Mouse (Mus musculus) CH12.LX (cell line): ENCODE data around the gene Zcchc7. TPM values are rescaled to one million over a fixed set of nuclear protein-coding genes. Genes with fewer than 3 reads are reported as not detected.
A peak's percentile ranks its signal among the peaks of the same experiment; 100 is the strongest.

Experiments
- DNase-seq: peaks from one replicate; pipeline ENCODE4 v3.0.0-alpha.2; 2013; ENCODE audit errors: extremely low read depth
- H3K27ac ChIP-seq: 2 replicates; pipeline ENCODE4 v1.5.1; 2012; ENCODE audit warnings: low read depth, mild to moderate bottlenecking, control low read depth, moderate library complexity; ENCODE audit not compliant: insufficient read depth
- H3K27me3 ChIP-seq: replicated peaks from 2 replicates; pipeline ENCODE3; 2012; ENCODE audit warnings: inconsistent platforms
- H3K36me3 ChIP-seq, 2 experiments: replicated peaks in 1 of 2; 2 replicates each; pipeline versions ENCODE3 to v1.6.1; 2012; ENCODE audit warnings: inconsistent platforms in 1 of 2, low read length in 1 of 2, mild to moderate bottlenecking in 1 of 2, mixed read lengths in 1 of 2, moderate library complexity in 1 of 2; ENCODE audit not compliant: control insufficient read depth in 1 of 2, insufficient read depth in 1 of 2
- H3K4me1 ChIP-seq, 2 experiments: 2 replicates each; pipeline ENCODE4 v1.6.1; 2012; ENCODE audit warnings: inconsistent platforms in 1 of 2, moderate library complexity in 1 of 2; ENCODE audit not compliant: insufficient read depth in 2 of 2, control insufficient read depth in 1 of 2
- H3K4me2 ChIP-seq: 2 replicates; pipeline ENCODE4 v1.6.1; 2012; ENCODE audit warnings: low read depth, mild to moderate bottlenecking, control low read depth; ENCODE audit not compliant: poor library complexity, insufficient read depth, severe bottlenecking
- H3K4me3 ChIP-seq, 3 experiments: fragments of 150-350 bp in 1 of 3; sonication (generic) in 1 of 3; replicated peaks in 1 of 3; 2 replicates each; pipeline versions ENCODE3 to v1.5.1; 2011 to 2012; ENCODE audit warnings: low read depth in 2 of 3, low read length in 2 of 3, mild to moderate bottlenecking in 2 of 3, moderate library complexity in 2 of 3, control low read depth in 1 of 3, improper control_type of control experiment in 1 of 3, inconsistent platforms in 1 of 3, mixed read lengths in 1 of 3; ENCODE audit not compliant: poor library complexity in 1 of 3
- H3K79me2 ChIP-seq: replicated peaks from 2 replicates; pipeline ENCODE4 v1.6.1; 2012; ENCODE audit warnings: mild to moderate bottlenecking, moderate library complexity; ENCODE audit not compliant: control insufficient read depth, poor library complexity, insufficient read depth, severe bottlenecking; ENCODE audit errors: extremely low read depth
- H3K9ac ChIP-seq: 2 replicates; pipeline ENCODE4 v1.6.1; 2012; ENCODE audit warnings: low read depth, mild to moderate bottlenecking, control low read depth, moderate library complexity; ENCODE audit not compliant: insufficient read depth
- H3K9me3 ChIP-seq: replicated peaks from 2 replicates; pipeline ENCODE3; 2012; ENCODE audit warnings: low read length, inconsistent platforms, mixed read lengths
- CHD2 ChIP-seq: IDR thresholded peaks from 2 replicates; pipeline ENCODE4 v1.6.1; 2011; ENCODE audit warnings: low read length, improper control_type of control experiment
- ELF1 ChIP-seq: IDR thresholded peaks from 2 replicates; pipeline ENCODE4 v1.6.1; 2014; ENCODE audit warnings: low read depth, mild to moderate bottlenecking, inconsistent platforms, low read length, improper control_type of control experiment
- GABPA ChIP-seq: IDR thresholded peaks from 2 replicates; pipeline ENCODE4 v1.6.1; 2012; ENCODE audit warnings: low read depth, low read length, improper control_type of control experiment, inconsistent platforms; ENCODE audit not compliant: insufficient replicate concordance
- HCFC1 ChIP-seq: IDR thresholded peaks from 2 replicates; pipeline ENCODE4 v1.6.1; 2012; ENCODE audit warnings: low read depth, mild to moderate bottlenecking, inconsistent platforms, low read length, improper control_type of control experiment
- JUN ChIP-seq: IDR thresholded peaks from 2 replicates; pipeline ENCODE4 v1.6.1; 2011; ENCODE audit warnings: low read depth, mild to moderate bottlenecking, low read length, improper control_type of control experiment, moderate library complexity; ENCODE audit not compliant: insufficient read depth
- KAT2A ChIP-seq: IDR thresholded peaks from 2 replicates; pipeline ENCODE4 v1.6.1; 2012; ENCODE audit warnings: low read length, improper control_type of control experiment, inconsistent platforms; ENCODE audit not compliant: insufficient replicate concordance
- MAFK ChIP-seq: IDR thresholded peaks from 2 replicates; pipeline ENCODE4 v1.6.1; 2011; ENCODE audit warnings: low read length, improper control_type of control experiment; ENCODE audit not compliant: insufficient replicate concordance
- MAX ChIP-seq: IDR thresholded peaks from 2 replicates; pipeline ENCODE4 v1.6.1; 2011; ENCODE audit warnings: low read length, improper control_type of control experiment
- MAZ ChIP-seq: IDR thresholded peaks from 2 replicates; pipeline ENCODE4 v1.6.1; 2012; ENCODE audit warnings: low read depth, mild to moderate bottlenecking, inconsistent platforms, low read length, improper control_type of control experiment, moderate library complexity
- NELFE ChIP-seq: IDR thresholded peaks from 2 replicates; pipeline ENCODE4 v1.6.1; 2011; ENCODE audit warnings: low read depth, low read length, improper control_type of control experiment
- SIN3A ChIP-seq: IDR thresholded peaks from 2 replicates; pipeline ENCODE4 v1.6.1; 2012; ENCODE audit warnings: low read length, improper control_type of control experiment, inconsistent platforms
- TBP ChIP-seq: conservative IDR thresholded peaks from 2 replicates; pipeline ENCODE4 v1.6.1; 2011; ENCODE audit warnings: low read depth, low read length, improper control_type of control experiment
- TCF12 ChIP-seq: IDR thresholded peaks from 2 replicates; pipeline ENCODE4 v1.6.1; 2014; ENCODE audit warnings: low read depth, mild to moderate bottlenecking, inconsistent platforms, low read length, improper control_type of control experiment
- ZMIZ1 ChIP-seq: IDR thresholded peaks from 2 replicates; pipeline ENCODE4 v1.6.1; 2012; ENCODE audit warnings: low read depth, mild to moderate bottlenecking, inconsistent platforms, low read length, improper control_type of control experiment
- dilution Hi-C: fragments of 300-500 bp; cut with MboI; formaldehyde crosslinking; loops from 2 replicates; pipeline ENCODE4 v1.14.3; 2020; ENCODE audit warnings: low sequenced_read_pairs; ENCODE audit not compliant: extremely low pct_unique_long_range_greater_than_20kb, extremely low pct_ligation_motif_present
- in situ Hi-C: fragments of 300-500 bp; cut with MboI; formaldehyde crosslinking; loops from 3 replicates; pipeline ENCODE4 v1.14.3; 2019; ENCODE audit warnings: low sequenced_read_pairs, low pct_ligation_motif_present, low pct_unique_long_range_greater_than_20kb, mixed read lengths
- polyA plus RNA-seq: library from polyadenylated mRNA; unstranded; fragments of >175 nt; gene quantifications from 2 replicates; pipeline ENCODE4 v1.2.1, GENCODE M21; 2012; ENCODE audit warnings: low read depth; ENCODE audit not compliant: insufficient read length
- total RNA-seq, 2 experiments: library from RNA; depleted of rRNA; stranded (reverse); fragments of 300-350 nt in 1 of 2; fragments of >200 nt in 1 of 2; gene quantifications; 2 replicates each; pipeline ENCODE4 v1.2.3; 2012 to 2014

The Zcchc7 gene
- total and polyA plus RNA-seq, 3 experiments = 21.0 to 27.6 (median 25.2) TPM

DNA sequence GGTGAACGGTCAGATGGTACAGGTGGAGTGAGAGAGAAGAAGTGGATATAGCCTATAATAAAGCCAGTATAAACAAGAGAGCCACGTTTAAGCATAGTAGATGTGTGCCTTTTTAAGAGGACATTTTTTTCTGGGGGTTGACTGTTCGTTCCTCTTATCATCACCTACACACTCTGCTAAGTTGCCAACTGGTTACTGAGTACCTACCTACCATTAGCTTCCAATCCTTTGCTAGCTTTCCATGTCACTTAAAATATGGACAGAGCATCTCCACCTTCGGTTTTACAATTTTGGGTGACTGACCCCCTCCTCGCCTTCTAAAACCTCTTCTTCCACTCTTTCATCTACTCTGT lies 167.4 kb downstream of the Zcchc7 start:
- in situ Hi-C loops (loop anchor here (25.0 kb wide), 1 partner anchor 361 kb away; no protein-coding TSS in a partner anchor), dilution Hi-C loops (no loop called here)
- Histone ChIP-seq H3K79me2 (no peaks in the 10 kb centered on the region), H3K27ac (no peak overlapping the region), H3K36me3 (peaks cover 16 to 63% of the 10 kb centered on the region in 2 experiments), H3K4me1 (peaks cover 0 to 27% of the 10 kb centered on the region in 2 experiments; a peak in 2 of 4 replicates), H3K4me3 (no peak overlapping the region), H3K9ac (no peak overlapping the region), H3K27me3 (no peaks in the 10 kb centered on the region), H3K4me2 (no peak overlapping the region), H3K9me3 (no peaks in the 10 kb centered on the region)
- TF ChIP-seq HCFC1 = no peak
- TF ChIP-seq ELF1 = no peak
- DNase-seq = no peak

DNA sequence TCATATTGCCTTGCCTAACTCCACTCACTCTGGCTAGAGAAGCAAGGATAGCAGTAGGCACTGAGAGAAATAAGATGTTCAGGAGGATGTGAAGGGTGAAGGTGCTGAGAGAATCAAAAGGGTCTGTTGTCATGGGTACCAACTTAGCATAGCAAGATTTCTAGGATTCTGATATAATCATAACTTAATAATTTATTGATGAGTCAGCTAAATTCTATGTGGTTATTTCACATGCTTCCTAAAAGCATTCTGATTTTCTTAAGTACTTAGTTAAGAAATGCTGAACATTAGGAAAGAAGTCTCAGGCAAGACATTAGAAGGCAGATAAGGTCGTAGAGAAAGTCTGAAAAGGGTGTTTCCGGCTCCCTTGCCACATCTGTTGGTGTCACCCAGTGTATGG lies 172.3 kb downstream of the Zcchc7 start:
- no peak overlapping the region for H3K27ac ChIP-seq
- H3K4me3 ChIP-seq = no peak overlapping the region
- no peaks in the 10 kb centered on the region for H3K9me3 ChIP-seq
- in situ Hi-C loops = loop anchor here (25.0 kb wide), 1 partner anchor 616 kb away; the partner anchor contains the start of gene Melk
- H3K36me3 ChIP-seq = peaks cover 39 to 89% of the 10 kb centered on the region in 2 experiments
- no peak overlapping the region for H3K4me2 ChIP-seq
- no peaks in the 10 kb centered on the region for H3K27me3 ChIP-seq
- no peak overlapping the region for H3K9ac ChIP-seq
- DNase-seq = no peak
- dilution Hi-C loops = no loop called here
- TF ChIP-seq GABPA (no peak), MAFK (peak; percentile 96)
- TF ChIP-seq, all 38 proteins: peak for 1
- Histone ChIP-seq H3K4me1 (peaks cover 3 to 16% of the 10 kb centered on the region in 2 experiments), H3K79me2 (no peaks in the 10 kb centered on the region)

DNA sequence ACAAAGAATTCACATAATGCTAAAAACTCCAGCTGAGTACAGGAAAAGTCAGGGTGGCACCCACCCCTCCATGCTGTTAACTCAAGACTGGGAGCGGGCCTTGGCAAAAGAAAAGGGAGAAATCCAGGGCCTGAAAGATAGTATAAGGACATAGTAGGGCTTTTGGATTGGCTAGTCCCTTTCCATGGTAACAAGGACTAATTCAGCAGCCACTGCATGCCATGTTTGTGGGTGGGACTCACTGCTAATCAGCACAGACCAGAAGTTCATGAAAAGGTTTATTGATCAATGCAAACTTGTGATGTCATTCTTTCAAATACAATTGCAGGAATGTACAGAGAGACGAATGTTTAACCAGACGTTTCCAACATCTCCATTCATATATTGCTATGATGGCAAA lies 173.1 kb downstream of the Zcchc7 start:
- DNase-seq = no peak
- no peak overlapping the region for H3K27ac ChIP-seq
- H3K4me2 ChIP-seq = no peak overlapping the region
- H3K9me3 ChIP-seq = no peaks in the 10 kb centered on the region
- no peaks in the 10 kb centered on the region for H3K79me2 ChIP-seq
- in situ Hi-C loops = loop anchor here (25.0 kb wide), 1 partner anchor 616 kb away; the partner anchor contains the start of gene Melk
- dilution Hi-C loops = no loop called here
- no peak overlapping the region for H3K9ac ChIP-seq
- no peaks in the 10 kb centered on the region for H3K27me3 ChIP-seq
- peaks cover 45 to 90% of the 10 kb centered on the region in 2 experiments for H3K36me3 ChIP-seq
- H3K4me1 ChIP-seq = peaks cover 3 to 19% of the 10 kb centered on the region in 2 experiments
- no peak for TF ChIP-seq NELFE
- no peak for TF ChIP-seq GABPA
- TF ChIP-seq MAZ = no peak
- no peak for TF ChIP-seq MAFK
- no peak for TF ChIP-seq CHD2
- no peak for TF ChIP-seq KAT2A
- no peak for TF ChIP-seq TBP
- no peak for TF ChIP-seq SIN3A
- no peak for TF ChIP-seq MAX
- TF ChIP-seq ZMIZ1 = no peak
- no peak for TF ChIP-seq JUN
- no peak for TF ChIP-seq TCF12
- TF ChIP-seq, all 38 proteins: peak for 0
- no peak overlapping the region for H3K4me3 ChIP-seq
